Mouse (Mus musculus) adrenal gland, postnatal 36 days (tissue): ENCODE data around the gene Mansc1. TPM values are rescaled to one million over a fixed set of nuclear protein-coding genes. Genes with fewer than 3 reads are reported as not detected.

Experiments used
- DNase-seq, 2 experiments: peaks; one replicate each; pipeline ENCODE4 v3.0.0; 2021; ENCODE audit warnings: mixed read lengths in 1 of 2
- total RNA-seq, 2 experiments: library from RNA; stranded (reverse); gene quantifications; 2 replicates each; pipeline ENCODE4 v1.2.3; 2021

Mansc1 gene
- total RNA-seq, 2 experiments from 2014 or later: 4.4 to 4.9 TPM

DNA sequence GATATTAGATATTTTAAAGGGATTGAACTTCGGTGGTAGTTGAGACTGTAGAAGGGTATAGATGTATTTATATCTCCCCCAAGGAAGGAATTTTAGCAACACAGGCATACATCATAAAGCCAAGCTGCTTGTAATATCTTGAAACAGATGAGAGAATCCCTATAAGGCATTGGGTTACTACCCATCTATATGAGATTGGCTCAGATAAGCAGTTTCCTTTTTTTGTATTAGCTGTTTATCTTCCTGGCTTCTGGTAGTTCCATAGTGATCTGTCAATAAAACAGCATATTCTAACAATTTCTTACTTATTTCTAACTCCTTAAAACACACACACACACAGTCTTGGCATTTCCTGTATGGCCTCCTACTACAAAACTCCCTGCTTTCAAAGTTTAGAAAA lies 7.6 kb upstream of the Mansc1 start:
- no peak for DNase-seq

DNA sequence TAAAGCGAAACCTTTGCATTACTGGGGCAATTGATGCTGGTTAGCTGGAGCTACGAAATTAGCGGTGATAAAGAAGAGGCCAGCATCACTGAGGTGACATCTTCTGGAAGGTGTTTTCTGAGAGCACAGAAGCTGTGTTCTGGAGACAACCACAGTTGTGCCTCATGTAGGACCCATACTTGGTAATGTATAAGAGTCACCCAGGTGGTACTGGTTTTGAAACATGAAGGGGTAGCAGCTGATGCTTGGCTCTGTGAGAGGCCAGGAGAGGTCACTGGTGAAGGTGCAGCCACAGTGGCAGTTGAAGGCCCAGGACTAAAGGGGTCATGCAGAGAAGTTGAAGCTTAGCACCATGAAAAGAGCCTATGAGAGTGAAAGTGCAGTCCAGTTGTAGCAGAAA lies 6.9 kb upstream of the Mansc1 start, which contains the start of gene Borcs5:
Borcs5 (plus strand) TSS at position 301 of the 400 bp plus-strand sequence.
- no peak for DNase-seq

- DNase-seq: no peak
Observed at GRCm38 (mm10) chr6:134636476-134636875, 4.2 kb upstream of the Mansc1 start.

DNA sequence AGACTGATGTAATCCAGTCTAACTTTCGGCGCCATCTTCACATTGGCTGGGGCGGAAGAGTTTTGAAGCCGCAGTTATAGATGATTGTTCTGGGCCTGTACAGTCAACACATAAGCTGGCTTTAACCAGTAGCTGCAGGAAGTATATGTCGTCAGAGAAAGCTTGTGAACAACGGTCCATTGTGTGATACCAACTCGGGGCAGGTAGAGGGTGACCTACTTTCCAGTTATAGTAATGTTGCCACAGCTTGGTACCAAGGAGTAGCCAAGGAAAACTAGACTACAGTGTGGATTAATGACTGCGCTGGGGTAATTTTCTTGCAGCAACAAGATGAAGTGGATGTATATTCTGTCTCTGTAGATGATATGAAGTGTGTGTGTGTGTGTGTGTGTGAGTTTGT lies 1.3 kb upstream of the Mansc1 start:
- no peak for DNase-seq

DNA sequence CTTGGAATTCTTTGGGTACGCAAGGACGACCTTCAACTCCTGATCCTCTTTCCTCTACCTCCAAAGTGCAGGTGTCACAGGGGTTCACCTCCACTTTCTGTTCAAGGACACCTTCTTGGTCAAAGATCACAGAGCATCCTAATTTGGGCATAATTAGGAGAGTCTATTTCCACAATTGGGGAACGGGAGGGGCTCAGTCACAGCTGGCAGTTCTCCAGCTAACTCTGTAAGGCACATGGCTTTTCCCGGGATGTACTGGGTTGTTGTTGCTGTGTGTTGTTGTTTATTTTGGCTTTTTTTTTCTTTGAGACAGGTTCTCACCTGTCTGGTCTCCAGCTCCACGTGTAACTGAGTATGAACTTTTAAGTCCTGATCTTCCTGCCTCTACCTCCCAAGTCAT lies 468 bp upstream of the Mansc1 start:
- no peak for DNase-seq

GRCm38 (mm10) chr6:134630447-134630846 lies 1.8 kb downstream of the Mansc1 start:
- no peak for DNase-seq

DNA sequence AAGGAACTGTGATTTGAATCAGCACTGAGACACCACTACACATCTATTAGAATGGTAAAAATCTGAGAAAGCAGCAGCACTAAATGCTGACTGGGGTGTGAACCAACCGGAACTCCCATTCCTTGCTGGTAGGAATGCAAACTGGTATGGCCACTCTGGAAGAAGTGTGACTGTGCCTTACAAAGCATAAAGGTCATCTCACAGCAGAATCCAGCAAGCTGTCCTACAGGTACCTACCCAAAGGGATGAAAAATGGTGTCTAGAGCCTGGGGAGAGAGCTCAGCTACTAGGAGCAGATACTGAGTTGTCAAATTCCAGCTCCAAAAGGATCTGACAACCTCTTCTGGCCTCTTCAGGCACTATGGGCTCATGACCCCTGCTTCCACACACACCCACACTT lies 5.7 kb downstream of the Mansc1 start:
- DNase-seq: no peak

DNA sequence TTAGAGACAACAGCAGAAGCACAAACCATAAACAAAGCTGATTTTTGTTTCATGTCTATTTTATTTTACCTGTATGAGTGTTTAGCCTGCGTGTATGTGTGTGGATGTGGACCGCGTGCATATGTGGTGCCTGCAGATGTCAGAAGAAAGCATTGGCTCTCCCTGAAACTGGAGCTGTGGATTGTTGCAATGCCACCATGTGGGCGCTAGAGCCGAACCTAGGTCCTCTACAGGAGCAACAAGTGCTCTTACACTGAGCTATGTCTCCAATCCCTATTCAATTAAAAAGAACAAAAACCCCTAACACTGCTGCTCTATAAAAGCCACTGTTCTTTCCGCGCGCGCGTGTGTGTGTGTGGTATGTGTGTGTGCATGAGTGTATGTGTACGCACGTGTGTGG lies 6.9 kb downstream of the Mansc1 start:
- no peak for DNase-seq

DNA sequence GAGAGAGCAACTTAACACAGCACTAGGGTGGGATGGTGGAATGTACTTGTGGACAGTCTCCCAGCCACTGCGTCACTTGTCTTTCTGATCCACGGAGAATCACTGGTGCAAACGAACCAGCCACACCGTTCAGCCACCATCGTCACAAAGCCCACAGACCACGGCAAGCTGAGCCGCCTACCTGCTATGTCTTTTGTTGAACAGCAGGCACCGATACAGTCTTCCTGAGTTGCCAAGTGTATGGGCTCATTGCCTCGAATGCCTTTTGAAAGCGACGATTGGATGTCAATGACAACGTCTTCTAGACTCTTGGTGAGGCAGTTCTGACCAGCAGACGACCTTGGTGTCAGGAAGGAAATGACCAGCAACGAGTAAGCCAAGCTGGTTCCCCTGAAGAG lies 10.7 kb downstream of the Mansc1 start:
- DNase-seq: no peak

- no peak for DNase-seq
Observed at GRCm38 (mm10) chr6:134620846-134621551, 11.3 kb downstream of the Mansc1 start.

DNA sequence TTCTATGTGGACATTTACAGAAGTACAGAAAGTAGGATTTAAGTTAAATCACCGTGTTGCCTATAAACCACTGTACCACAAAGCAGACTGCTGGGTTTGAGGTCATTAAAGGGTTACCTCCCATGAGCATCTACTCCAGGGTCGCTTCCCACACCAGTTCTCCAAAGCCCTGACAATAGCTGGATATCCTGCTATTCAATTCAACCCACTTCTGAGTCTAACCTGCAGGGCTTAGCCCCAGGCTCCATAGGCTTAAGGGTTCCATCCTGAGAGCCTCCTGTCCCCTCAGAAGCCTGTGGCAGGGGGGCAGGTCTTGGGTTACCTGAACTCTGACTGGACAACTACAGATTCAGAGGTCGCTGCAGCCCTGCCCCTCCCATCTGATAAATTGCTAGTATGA lies 12.2 kb downstream of the Mansc1 start:
- no peak for DNase-seq

GRCm38 (mm10) chr6:134617589-134617988 lies 14.7 kb downstream of the Mansc1 start:
- no peak for DNase-seq

GRCm38 (mm10) chr6:134614723-134615648 lies 17.3 kb downstream of the Mansc1 start:
- DNase-seq: peak; percentile 90 to 94

GRCm38 (mm10) chr6:134614322-134614721 lies 18.0 kb downstream of the Mansc1 start:
- no peak for DNase-seq

GRCm38 (mm10) chr6:134611896-134612295 lies 20.4 kb downstream of the Mansc1 start:
- no peak for DNase-seq

GRCm38 (mm10) chr6:134610380-134610779 lies 21.9 kb downstream of the Mansc1 start:
- DNase-seq: no peak

- peak; percentile 26 to 61 for DNase-seq
Observed at GRCm38 (mm10) chr6:134606949-134607746, 25.1 kb downstream of the Mansc1 start.

DNA sequence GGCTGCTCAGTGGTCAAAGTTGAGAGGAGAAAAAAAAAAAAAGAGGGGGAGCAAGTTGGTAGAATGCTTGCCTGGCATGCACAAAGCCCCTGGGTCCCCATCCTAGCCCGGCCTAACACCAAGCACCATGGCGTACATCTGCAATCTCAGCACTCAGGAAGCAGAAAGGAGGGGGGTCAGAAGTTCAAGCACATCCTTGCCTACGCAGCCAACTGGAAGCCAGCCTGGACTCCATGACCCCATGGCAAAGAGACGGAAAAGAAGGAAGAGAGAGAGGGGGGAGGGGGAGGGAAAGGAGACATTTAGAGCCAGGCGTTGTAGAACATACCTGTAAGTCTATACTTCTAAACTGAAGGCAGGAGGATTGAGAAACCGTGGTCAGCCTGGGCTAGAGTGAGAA lies 25.7 kb downstream of the Mansc1 start:
- peak; percentile 20 to 36 for DNase-seq

DNA sequence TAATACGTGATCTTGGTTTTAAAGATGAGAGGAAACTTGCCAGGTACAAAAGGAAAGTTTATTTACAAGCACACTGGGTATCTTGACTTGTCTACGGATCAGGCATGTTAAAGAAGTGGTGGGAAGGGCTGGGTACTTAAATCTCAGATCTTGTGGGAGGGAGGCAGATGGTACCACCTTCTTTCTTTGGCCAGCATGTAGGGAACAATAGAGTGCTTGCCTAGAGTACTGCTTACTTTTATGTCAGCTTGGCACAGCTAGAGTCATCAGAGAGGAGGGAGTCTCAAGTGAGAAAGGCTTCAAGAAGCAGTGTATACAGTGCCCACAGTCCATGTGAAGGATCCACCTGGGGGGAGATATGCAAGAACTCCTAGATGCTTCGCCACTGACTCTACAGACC lies 27.1 kb downstream of the Mansc1 start:
- no peak for DNase-seq

DNA sequence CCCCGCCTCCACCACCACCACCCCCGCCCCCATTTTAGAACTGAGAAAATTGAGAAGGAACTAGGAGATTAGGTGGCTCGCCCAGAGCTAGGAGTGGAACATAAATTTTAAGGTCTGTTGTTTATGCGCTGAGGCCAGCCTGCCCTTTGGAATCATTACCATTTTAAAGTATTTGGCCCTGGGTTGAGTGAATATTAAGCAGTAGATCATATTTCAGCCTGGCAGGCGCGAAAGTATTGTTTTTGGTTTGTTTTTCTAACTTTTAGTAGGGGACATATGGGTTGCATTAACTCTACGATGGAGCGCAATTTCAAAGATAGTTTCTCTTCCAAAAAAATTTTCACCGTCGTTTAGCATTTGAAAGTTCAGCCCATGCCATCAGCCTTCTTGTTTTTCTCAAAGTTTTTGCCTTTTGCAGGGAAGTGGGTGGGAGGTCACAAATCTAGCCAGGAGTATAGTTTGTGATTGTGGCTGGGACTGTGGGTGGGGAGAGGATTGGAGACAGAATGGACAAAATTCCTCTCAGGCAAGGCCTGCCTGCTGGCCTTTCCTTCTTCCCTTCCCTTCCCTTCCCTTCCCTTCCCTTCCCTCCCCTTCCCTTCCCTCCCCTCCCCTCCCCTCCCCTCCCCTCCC lies 29.8 kb downstream of the Mansc1 start:
- DNase-seq: no peak

DNA sequence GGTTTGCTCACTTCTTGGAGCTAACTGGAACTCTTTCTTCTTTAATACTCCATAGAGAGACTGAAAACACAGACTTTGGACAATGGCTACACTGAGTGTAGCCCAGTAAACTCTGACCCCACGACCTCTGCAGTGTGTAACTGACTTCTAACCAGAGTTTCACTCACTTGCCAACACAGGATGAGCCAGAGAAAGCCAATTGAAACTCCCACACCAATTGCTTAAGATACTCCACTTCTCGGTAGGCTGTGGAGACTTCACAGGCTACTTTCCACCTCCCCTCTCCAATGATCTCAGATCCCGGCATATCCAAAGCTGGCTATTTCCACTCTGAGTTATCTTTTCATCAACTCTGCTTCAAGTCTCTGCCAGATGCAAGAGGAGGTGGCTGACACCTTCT lies 30.5 kb downstream of the Mansc1 start:
- DNase-seq: peak in 1 of 2 experiments; percentile 33

DNA sequence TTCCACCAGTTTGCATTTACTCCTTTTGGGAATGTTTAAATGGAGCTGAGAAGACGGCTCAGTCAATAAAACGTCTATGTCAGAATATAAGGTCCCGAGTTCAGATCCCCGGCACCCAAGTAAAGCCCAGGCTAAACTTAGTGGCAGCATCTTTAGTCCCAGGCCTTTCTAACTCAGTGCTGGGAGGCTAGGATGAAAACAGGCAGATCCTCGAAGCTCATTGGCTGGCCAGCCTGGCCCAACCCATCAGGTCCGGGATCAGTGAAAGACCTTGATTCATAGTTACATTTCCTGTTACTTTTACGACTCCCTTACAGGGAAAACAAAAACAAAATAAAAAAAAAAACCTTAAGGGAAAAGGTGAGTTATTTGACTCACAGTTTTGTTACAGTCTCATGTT lies 31.2 kb downstream of the Mansc1 start:
- DNase-seq: peak in 1 of 2 experiments; percentile 25
